Mouse (Mus musculus): ENCODE measurements around the gene Afmid. TPM values are rescaled to one million over a fixed set of nuclear protein-coding genes. Genes with fewer than 3 reads are reported as not detected.

Afmid gene
- polyA plus RNA-seq, 1 experiment from 2014 or later = 4.2 TPM

GRCm38 (mm10) chr11:117845651-117846050 lies 19.9 kb downstream of the Afmid start:
- no peaks in the 10 kb centered on the region for H3K36me3 ChIP-seq
- H3K9ac ChIP-seq = no peak overlapping the region
- no peak overlapping the region for H3K4me2 ChIP-seq
- H3K27me3 ChIP-seq = no peaks in the 10 kb centered on the region
- H3K4me1 ChIP-seq (replicated peaks) = peaks cover 25% of the 10 kb centered on the region
- H3K9me3 ChIP-seq = no peaks in the 10 kb centered on the region
- ATAC-seq (ENCODE audit: low FRiP score) = no peak
- no peak overlapping the region for H3K27ac ChIP-seq
- H3K4me3 ChIP-seq = no peak overlapping the region
- WGBS = 80% methylated on average over 2 of the region's 2 CpGs

GRCm38 (mm10) chr11:117846640-117847039 lies 20.9 kb downstream of the Afmid start:
- H3K27me3 ChIP-seq = no peaks in the 10 kb centered on the region
- H3K4me2 ChIP-seq = no peak overlapping the region
- no peak overlapping the region for H3K27ac ChIP-seq
- peaks cover 25% of the 10 kb centered on the region for H3K4me1 ChIP-seq (replicated peaks)
- no peaks in the 10 kb centered on the region for H3K9me3 ChIP-seq
- no peak for ATAC-seq (ENCODE audit: low FRiP score)
- H3K9ac ChIP-seq = no peak overlapping the region
- 64% methylated on average over 5 of the region's 5 CpGs for WGBS
- no peaks in the 10 kb centered on the region for H3K36me3 ChIP-seq
- no peak overlapping the region for H3K4me3 ChIP-seq

GRCm38 (mm10) chr11:117847593-117848215 lies 22.0 kb downstream of the Afmid start:
- Histone ChIP-seq H3K9ac (peak overlapping the region; percentile 92), H3K4me3 (peak overlapping the region; percentile 64; the same call in 1 of the 2 replicates), H3K4me1 (replicated peaks) (peaks cover 25% of the 10 kb centered on the region), H3K9me3 (no peaks in the 10 kb centered on the region), H3K27ac (peak overlapping the region; percentile 98), H3K4me2 (peak overlapping the region; percentile 88), H3K36me3 (0 out of 2 replicates have a peak, but pooled peaks cover under 1% of the 10 kb centered on the region), H3K27me3 (no peaks in the 10 kb centered on the region)
- WGBS = 88% methylated on average over 7 of the region's 7 CpGs
- no peak for ATAC-seq (ENCODE audit: low FRiP score)

- peak; percentile 92 for ATAC-seq (ENCODE audit: low FRiP score)
- H3K36me3 ChIP-seq = peaks cover 7% of the 10 kb centered on the region; the same call in 1 of the 2 replicates
- WGBS = 13% methylated on average over 19 of the region's 19 CpGs
Measured at GRCm38 (mm10) chr11:117848271-117848984, 22.7 kb downstream of the Afmid start.

GRCm38 (mm10) chr11:117848985-117849671 lies 23.4 kb downstream of the Afmid start, which contains the start of gene Birc5:
Birc5 (plus strand) TSS chr11:117849251.
- Histone ChIP-seq H3K4me2 (peak within 1 kb of the TSS; percentile 88), H3K27me3 (no peaks in the 10 kb centered on the region), H3K9me3 (no peaks in the 10 kb centered on the region), H3K4me1 (replicated peaks) (peaks cover 25% of the 10 kb centered on the region), H3K4me3 (peak within 1 kb of the TSS; percentile 64), H3K36me3 (peaks cover 7% of the 10 kb centered on the region; the same call in 1 of the 2 replicates), H3K9ac (peak within 1 kb of the TSS; percentile 92), H3K27ac (peak within 1 kb of the TSS; percentile 98)
- under 1% methylated on average over 44 of the region's 51 CpGs for WGBS
- peak; percentile 96 for ATAC-seq (ENCODE audit: low FRiP score)

More at GRCm38 (mm10) chr11:117848271-117848984, 22.7 kb downstream of the Afmid start:
- H3K4me3 ChIP-seq = peak overlapping the region; percentile 64
- H3K27ac ChIP-seq = peak overlapping the region; percentile 98
- H3K4me1 ChIP-seq (replicated peaks) = peaks cover 25% of the 10 kb centered on the region
- no peaks in the 10 kb centered on the region for H3K9me3 ChIP-seq
- H3K27me3 ChIP-seq = no peaks in the 10 kb centered on the region
- peak overlapping the region; percentile 92 for H3K9ac ChIP-seq
- H3K4me2 ChIP-seq = peak overlapping the region; percentile 88

- 93% methylated on average over 3 of the region's 3 CpGs for WGBS
- Histone ChIP-seq H3K9me3 (no peaks in the 10 kb centered on the region), H3K36me3 (peaks cover 16% of the 10 kb centered on the region), H3K4me3 (no peak overlapping the region), H3K27me3 (no peaks in the 10 kb centered on the region), H3K4me1 (replicated peaks) (peaks cover 21% of the 10 kb centered on the region), H3K27ac (no peak overlapping the region), H3K4me2 (no peak overlapping the region), H3K9ac (no peak overlapping the region)
- ATAC-seq (ENCODE audit: low FRiP score) = no peak
Measured at GRCm38 (mm10) chr11:117852875-117853274, 27.2 kb downstream of the Afmid start.

- Histone ChIP-seq H3K4me1 (replicated peaks) (peaks cover 13% of the 10 kb centered on the region), H3K4me2 (no peak overlapping the region), H3K9ac (no peak overlapping the region), H3K27ac (no peak overlapping the region), H3K9me3 (no peaks in the 10 kb centered on the region), H3K4me3 (no peak overlapping the region), H3K27me3 (peaks cover 7% of the 10 kb centered on the region), H3K36me3 (peaks cover 16% of the 10 kb centered on the region)
- no peak for ATAC-seq (ENCODE audit: low FRiP score)
- 96% methylated on average over 9 of the region's 9 CpGs for WGBS
Measured at GRCm38 (mm10) chr11:117854241-117854640, 28.5 kb downstream of the Afmid start.

- H3K4me1 ChIP-seq (replicated peaks) = peaks cover 9% of the 10 kb centered on the region
- ATAC-seq (ENCODE audit: low FRiP score) = no peak
- peaks cover 16% of the 10 kb centered on the region for H3K36me3 ChIP-seq
- H3K4me2 ChIP-seq = no peak overlapping the region
- H3K27ac ChIP-seq = no peak overlapping the region
- peaks cover 18% of the 10 kb centered on the region for H3K27me3 ChIP-seq
- no peaks in the 10 kb centered on the region for H3K9me3 ChIP-seq
- no peak overlapping the region for H3K9ac ChIP-seq
- 98% methylated on average over 5 of the region's 5 CpGs for WGBS
- no peak overlapping the region for H3K4me3 ChIP-seq
Measured at GRCm38 (mm10) chr11:117855360-117855759, 29.6 kb downstream of the Afmid start.

- ATAC-seq (ENCODE audit: low FRiP score) = no peak
Measured at GRCm38 (mm10) chr11:117855975-117856374, 30.3 kb downstream of the Afmid start.

GRCm38 (mm10) chr11:117857462-117857861 lies 31.7 kb downstream of the Afmid start:
- no peak overlapping the region for H3K9ac ChIP-seq
- WGBS = 95% methylated on average over 10 of the region's 10 CpGs
- ATAC-seq (ENCODE audit: low FRiP score) = no peak

More at GRCm38 (mm10) chr11:117855975-117856374, 30.3 kb downstream of the Afmid start:
- H3K9me3 ChIP-seq = no peaks in the 10 kb centered on the region
- WGBS = 96% methylated on average over 1 of the region's 1 CpGs
- no peak overlapping the region; the same call in 1 of the 2 replicates for H3K9ac ChIP-seq
- H3K4me2 ChIP-seq = no peak overlapping the region
- peaks cover 24% of the 10 kb centered on the region for H3K27me3 ChIP-seq
- H3K4me1 ChIP-seq (replicated peaks) = peaks cover 11% of the 10 kb centered on the region; the same call in 1 of the 2 replicates
- H3K27ac ChIP-seq = no peak overlapping the region
- H3K4me3 ChIP-seq = no peak overlapping the region
- peaks cover 16% of the 10 kb centered on the region for H3K36me3 ChIP-seq

GRCm38 (mm10) chr11:117858392-117858791 lies 32.7 kb downstream of the Afmid start:
- no peak overlapping the region for H3K4me3 ChIP-seq
- H3K9me3 ChIP-seq = no peaks in the 10 kb centered on the region
- H3K4me1 ChIP-seq (replicated peaks) = peaks cover 15% of the 10 kb centered on the region
- H3K27ac ChIP-seq = no peak overlapping the region
- H3K4me2 ChIP-seq = no peak overlapping the region
- no peak overlapping the region for H3K9ac ChIP-seq
- peaks cover 39% of the 10 kb centered on the region for H3K27me3 ChIP-seq
- peaks cover 9% of the 10 kb centered on the region; the same call in 1 of the 2 replicates for H3K36me3 ChIP-seq
- ATAC-seq (ENCODE audit: low FRiP score) = no peak
- WGBS = 46% methylated on average over 3 of the region's 3 CpGs

More at GRCm38 (mm10) chr11:117857462-117857861, 31.7 kb downstream of the Afmid start:
- Histone ChIP-seq H3K27ac (no peak overlapping the region), H3K4me3 (no peak overlapping the region), H3K36me3 (peaks cover 16% of the 10 kb centered on the region), H3K9me3 (no peaks in the 10 kb centered on the region), H3K4me1 (replicated peaks) (peaks cover 11% of the 10 kb centered on the region; the same call in 1 of the 2 replicates), H3K4me2 (no peak overlapping the region), H3K27me3 (peaks cover 38% of the 10 kb centered on the region)

GRCm38 (mm10) chr11:117860601-117861000 lies 34.9 kb downstream of the Afmid start, which contains the start of gene Tmem235:
Tmem235 (plus strand) TSS chr11:117860752.
- WGBS = 2% methylated on average over 23 of the region's 23 CpGs
- Histone ChIP-seq H3K27me3 (peaks cover 44% of the 10 kb centered on the region), H3K4me2 (peak within 1 kb of the TSS; percentile 37), H3K9me3 (no peaks in the 10 kb centered on the region), H3K4me1 (replicated peaks) (peaks cover 23% of the 10 kb centered on the region), H3K4me3 (no peak within 1 kb of the TSS), H3K9ac (peak within 1 kb of the TSS; percentile 2; the same call in 1 of the 2 replicates), H3K36me3 (peaks cover 9% of the 10 kb centered on the region; the same call in 1 of the 2 replicates), H3K27ac (no peak within 1 kb of the TSS)
- ATAC-seq (ENCODE audit: low FRiP score) = no peak
